Mouse (Mus musculus) midbrain, embryonic 14.5 days (tissue): ENCODE measurements around the gene Lrg1. TPM values are rescaled to one million over a fixed set of nuclear protein-coding genes. Genes with fewer than 3 reads are reported as not detected.
"Not testable (repeated sequence)": the region's sequence is repeated elsewhere in the genome, so short reads cannot be mapped to it uniquely, and the experiment has no call there.

ENCODE experiments used
- ATAC-seq: fragments of 200-750 bp; cut with Nextera tagmentation; 2 replicates; pipeline ENCODE4 v1.8.0; 2017; ENCODE audit warnings: moderate number of reproducible peaks, moderate library complexity; ENCODE audit not compliant: low FRiP score, low TSS enrichment
- DNase-seq: peaks from one replicate; pipeline ENCODE4 v3.0.0-alpha.2; 2015
- H3K27ac ChIP-seq: fragments of 300-500 bp; sonication (generic); replicated peaks from 2 replicates; pipeline ENCODE4 v1.5.1; 2014; ENCODE audit warnings: mild to moderate bottlenecking, low read depth, low read length, moderate library complexity
- H3K27me3 ChIP-seq: fragments of 300-500 bp; sonication (generic); 2 replicates; pipeline ENCODE4 v1.6.1; 2014; ENCODE audit warnings: low read length, control low read depth, mixed read lengths; ENCODE audit not compliant: control insufficient read depth, insufficient read depth
- H3K36me3 ChIP-seq: fragments of 300-500 bp; sonication (generic); 2 replicates; pipeline ENCODE4 v1.6.1; 2014; ENCODE audit warnings: low read length, control low read depth; ENCODE audit not compliant: control insufficient read depth, insufficient read depth
- H3K4me1 ChIP-seq: fragments of 300-500 bp; sonication (generic); 2 replicates; pipeline ENCODE4 v1.6.1; 2014; ENCODE audit warnings: mild to moderate bottlenecking, antibody characterized with exemption, low read length, control low read depth; ENCODE audit not compliant: control insufficient read depth, insufficient read depth
- H3K4me2 ChIP-seq: fragments of 300-500 bp; sonication (generic); 2 replicates; pipeline ENCODE4 v1.6.1; 2014; ENCODE audit warnings: mild to moderate bottlenecking, low read length, moderate library complexity
- H3K4me3 ChIP-seq: fragments of 300-500 bp; sonication (generic); replicated peaks from 2 replicates; pipeline ENCODE4 v1.5.1; 2014; ENCODE audit warnings: low read depth, low read length
- H3K9ac ChIP-seq: fragments of 300-500 bp; sonication (generic); replicated peaks from 2 replicates; pipeline ENCODE4 v1.6.1; 2014; ENCODE audit warnings: mild to moderate bottlenecking, low read length, moderate library complexity
- H3K9me3 ChIP-seq: fragments of 300-500 bp; sonication (generic); 2 replicates; pipeline ENCODE4 v1.6.1; 2016; ENCODE audit warnings: low read length, control low read depth, mixed read lengths; ENCODE audit not compliant: control insufficient read depth
- WGBS: fragments of 180-500 bp; shearing (Covaris S2); extraction: QIAGEN DNeasy Blood & Tissue Kit; methylation state at CpG from one replicate; pipeline ENCODE4 v1.1.7; 2014; 5-methylcytosine and 5-hydroxymethylcytosine counted together
- polyA plus RNA-seq: library from polyadenylated mRNA; unstranded; fragments of >200 nt; fragmentation: Nextera tagmentation; extraction: Ambion mirVana; gene quantifications from 2 replicates; pipeline ENCODE4 v1.2.1, GENCODE M21; 2014

Lrg1 gene
- polyA plus RNA-seq, 1 experiment from 2014 or later, result 0.34 TPM

DNA sequence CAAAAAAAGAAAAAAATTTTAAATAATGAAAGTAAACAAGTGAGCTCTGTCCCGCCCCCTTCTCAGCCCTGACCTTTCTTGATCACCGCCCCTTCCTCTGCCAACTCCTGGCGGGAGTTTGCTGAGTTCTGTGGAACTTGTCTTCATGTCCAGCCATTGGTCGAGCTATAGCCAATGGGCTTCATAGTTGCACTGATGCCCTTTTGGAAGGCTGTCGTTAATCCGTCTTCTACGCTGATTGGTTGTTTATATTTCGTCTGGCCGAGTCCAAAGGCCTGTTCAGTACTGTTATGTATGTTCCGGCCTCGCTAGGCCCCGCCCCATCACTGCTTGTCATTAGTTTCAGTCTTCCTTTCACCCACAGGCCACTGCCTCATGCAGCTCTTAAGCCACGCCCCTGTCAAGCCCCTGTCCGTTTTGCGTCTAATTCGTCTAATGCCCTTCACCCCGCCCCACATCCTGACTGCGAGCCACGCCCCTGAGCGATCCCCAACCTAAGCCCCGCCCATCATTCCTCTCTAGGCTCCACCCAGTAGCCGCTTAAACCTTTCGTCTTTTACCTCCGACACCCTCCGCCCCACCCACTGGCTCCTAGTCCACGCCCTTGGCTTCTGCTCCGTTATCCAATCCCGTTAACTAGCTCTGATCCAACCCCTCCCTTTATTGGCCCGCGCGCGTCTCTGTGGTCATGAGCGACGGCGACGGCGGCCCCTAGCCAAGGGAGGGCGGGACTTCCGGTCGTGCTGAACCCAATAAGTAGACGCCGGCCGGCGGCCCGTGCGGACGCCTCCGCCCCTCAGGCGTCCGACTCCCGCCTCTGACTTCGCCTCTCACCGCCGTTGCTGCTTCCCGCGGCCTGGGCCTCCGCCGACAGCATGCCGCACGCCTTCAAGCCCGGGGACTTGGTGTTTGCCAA is 42.7 kb downstream of the Lrg1 start, which contains the start of gene Hdgfl2:
Gene Hdgfl2, plus strand, starts transcription at position 755 of the 916 bp plus-strand sequence.
- Histone ChIP-seq H3K27me3 (no peaks in the 10 kb centered on the region), H3K36me3 (peaks cover 18% of the 10 kb centered on the region), H3K4me2 (peak within 1 kb of the TSS; percentile 97), H3K9me3 (no peaks in the 10 kb centered on the region), H3K27ac (peak within 1 kb of the TSS; percentile 78), H3K4me3 (peak within 1 kb of the TSS; percentile 88), H3K4me1 (peaks cover 29% of the 10 kb centered on the region), H3K9ac (peak within 1 kb of the TSS; percentile 76)
- peak; percentile 99 for DNase-seq
- WGBS, result under 1% methylated on average over 61 of the region's 61 CpGs
- ATAC-seq, result peak; percentile 93

DNA sequence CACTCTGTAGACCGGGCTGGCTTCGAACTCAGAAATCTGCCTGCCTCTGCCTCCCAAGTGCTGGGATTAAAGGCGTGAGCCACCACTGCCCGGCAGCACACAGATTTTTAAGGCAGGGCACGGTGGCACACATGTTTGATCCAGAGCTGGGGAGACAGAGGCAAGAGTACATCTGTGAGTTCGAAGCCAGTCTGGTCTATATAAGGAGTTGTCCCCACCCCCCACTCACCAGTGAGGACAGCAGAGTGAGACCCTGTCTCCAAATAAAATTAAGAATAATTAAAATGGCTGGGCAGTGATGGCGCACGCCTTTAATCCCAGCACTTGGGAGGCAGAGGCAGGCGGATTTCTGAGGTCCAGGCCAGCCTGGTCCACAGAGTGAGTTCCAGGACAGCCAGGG is 43.4 kb downstream of the Lrg1 start:
- peaks cover 33% of the 10 kb centered on the region for H3K4me1 ChIP-seq
- H3K4me2 ChIP-seq, result peak overlapping the region; percentile 39
- peak overlapping the region; percentile 88; the same call in 1 of the 2 replicates for H3K4me3 ChIP-seq
- H3K9me3 ChIP-seq, DNase-seq, ATAC-seq, H3K27me3 ChIP-seq, H3K27ac ChIP-seq, H3K9ac ChIP-seq: not testable (repeated sequence)
- peaks cover 15% of the 10 kb centered on the region for H3K36me3 ChIP-seq
- WGBS, result 65% methylated on average over 9 of the region's 9 CpGs

- Histone ChIP-seq H3K9ac (no peak overlapping the region), H3K27me3 (no peaks in the 10 kb centered on the region), H3K4me3 (no peak overlapping the region), H3K27ac (no peak overlapping the region), H3K4me1 (peaks cover 33% of the 10 kb centered on the region), H3K9me3 (no peaks in the 10 kb centered on the region), H3K36me3 (peaks cover 14% of the 10 kb centered on the region), H3K4me2 (no peak overlapping the region)
- DNase-seq (no peak), ATAC-seq (no peak)
- 86% methylated on average over 5 of the region's 5 CpGs for WGBS
Measured at GRCm38 (mm10) chr17:56077523-56077922, 44.3 kb downstream of the Lrg1 start.

DNA sequence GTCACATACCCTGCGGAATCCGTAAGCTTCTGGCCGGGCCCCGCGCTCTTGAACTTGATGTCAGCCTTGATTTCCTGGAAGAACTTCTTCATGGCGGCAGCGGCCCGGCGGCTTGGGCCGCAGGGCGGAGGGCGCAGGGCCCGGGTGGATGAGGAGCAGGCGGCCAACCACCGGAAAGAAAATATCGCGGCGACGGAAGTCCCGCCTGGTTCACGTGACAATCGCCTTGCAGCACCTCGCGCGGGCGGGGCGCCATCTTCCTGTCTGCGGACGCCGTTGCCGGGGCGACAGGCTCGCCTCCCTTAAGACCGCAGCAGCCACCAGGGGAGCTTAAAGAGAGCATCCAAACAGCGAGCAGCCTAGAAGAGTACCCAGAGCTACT is 47.0 kb downstream of the Lrg1 start, which contains the start of gene Ubxn6:
Gene Ubxn6, minus strand, starts transcription at position 202 of the 382 bp plus-strand sequence.
- Histone ChIP-seq H3K9me3 (no peaks in the 10 kb centered on the region), H3K9ac (peak within 1 kb of the TSS; percentile 79), H3K4me2 (peak within 1 kb of the TSS; percentile 77), H3K27me3 (no peaks in the 10 kb centered on the region), H3K4me3 (peak within 1 kb of the TSS; percentile 85), H3K27ac (peak within 1 kb of the TSS; percentile 87), H3K36me3 (peaks cover 34% of the 10 kb centered on the region), H3K4me1 (peaks cover 10% of the 10 kb centered on the region)
- WGBS, result under 1% methylated on average over 35 of the region's 35 CpGs
- DNase-seq (peak; percentile 98), ATAC-seq (peak; percentile 61)

DNA sequence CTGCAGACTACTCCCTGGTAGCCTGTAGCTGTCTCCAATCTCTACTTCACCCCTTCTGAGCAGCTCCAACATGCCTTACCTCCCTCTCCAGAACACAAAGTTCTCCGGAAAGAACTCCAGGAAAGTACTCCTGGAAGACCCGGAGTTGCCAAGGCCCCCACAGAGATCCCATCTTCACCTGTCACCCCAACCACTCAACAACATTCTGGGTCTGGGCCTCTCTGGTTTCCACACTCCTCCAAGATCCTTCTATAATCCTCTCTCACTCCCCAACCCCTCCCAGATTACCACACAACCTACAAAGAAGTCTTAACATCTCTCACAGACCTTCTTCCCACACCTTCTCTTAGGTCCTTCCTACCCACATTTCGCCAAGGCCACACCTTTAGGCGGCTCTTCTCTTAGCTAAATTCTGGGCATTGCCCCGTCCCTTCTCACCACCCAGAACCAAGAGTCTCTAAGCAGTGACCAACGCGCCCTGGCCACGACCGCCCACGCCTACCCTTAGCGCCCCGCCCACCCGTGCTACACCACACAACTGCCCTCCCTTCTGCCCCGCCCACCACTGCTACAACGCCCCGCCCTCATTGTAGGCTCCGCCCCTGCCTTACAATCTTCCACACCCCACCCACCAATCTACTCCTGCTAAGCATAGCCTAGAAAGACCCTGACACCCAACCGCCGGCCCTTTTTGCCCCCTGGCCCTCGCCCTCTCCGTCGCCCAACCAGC is 47.5 kb downstream of the Lrg1 start:
- WGBS, result 9% methylated on average over 22 of the region's 22 CpGs
- Histone ChIP-seq H3K9ac (peak overlapping the region; percentile 79), H3K4me3 (peak overlapping the region; percentile 85), H3K27ac (peak overlapping the region; percentile 87), H3K9me3 (no peaks in the 10 kb centered on the region), H3K36me3 (peaks cover 40% of the 10 kb centered on the region), H3K4me1 (peaks cover 10% of the 10 kb centered on the region), H3K27me3 (no peaks in the 10 kb centered on the region), H3K4me2 (peak overlapping the region; percentile 77)
- ATAC-seq (0 out of 2 replicates have a peak, but pooled peaks have one; percentile 6), DNase-seq (peak; percentile 75)

- Histone ChIP-seq H3K27ac (no peak overlapping the region), H3K36me3 (peaks cover 60% of the 10 kb centered on the region), H3K9ac (no peak overlapping the region), H3K4me1 (peaks cover 10% of the 10 kb centered on the region), H3K4me2 (no peak overlapping the region), H3K4me3 (no peak overlapping the region), H3K9me3 (no peaks in the 10 kb centered on the region), H3K27me3 (no peaks in the 10 kb centered on the region)
- ATAC-seq, result no peak
- DNase-seq, result no peak
- 93% methylated on average over 5 of the region's 5 CpGs for WGBS
Measured at GRCm38 (mm10) chr17:56072243-56072642, 49.6 kb downstream of the Lrg1 start.

GRCm38 (mm10) chr17:56071126-56071525 is 50.7 kb downstream of the Lrg1 start:
- no peak for ATAC-seq

More at GRCm38 (mm10) chr17:56071126-56071525, 50.7 kb downstream of the Lrg1 start:
- Histone ChIP-seq H3K9ac (no peak overlapping the region), H3K27me3 (no peaks in the 10 kb centered on the region), H3K9me3 (no peaks in the 10 kb centered on the region), H3K4me2 (no peak overlapping the region), H3K27ac (no peak overlapping the region), H3K4me1 (peaks cover 10% of the 10 kb centered on the region), H3K36me3 (peaks cover 68% of the 10 kb centered on the region), H3K4me3 (no peak overlapping the region)
- no peak for DNase-seq
